Mouse (Mus musculus) intestine, postnatal 0 days (tissue): ENCODE results near the gene Xkr8. TPM values are rescaled to one million over a fixed set of nuclear protein-coding genes. Genes with fewer than 3 reads are reported as not detected.
A peak's percentile ranks its signal among the peaks of the same experiment; 100 is the strongest.

Experiments used
- ATAC-seq: fragments of 200-750 bp; cut with Nextera tagmentation; 2 replicates; pipeline ENCODE4 v1.8.0; 2017; ENCODE audit warnings: mild to moderate bottlenecking, moderate TSS enrichment, moderate library complexity
- H3K27ac ChIP-seq: fragments of 300-500 bp; sonication (generic); 2 replicates; pipeline ENCODE4 v1.5.1; 2014; ENCODE audit warnings: mild to moderate bottlenecking, low read depth, low read length, moderate library complexity
- H3K27me3 ChIP-seq: fragments of 300-500 bp; sonication (generic); replicated peaks from 2 replicates; pipeline ENCODE4 v1.6.1; 2014; ENCODE audit warnings: low read length, mixed read lengths; ENCODE audit not compliant: control insufficient read depth, insufficient read depth
- H3K36me3 ChIP-seq: fragments of 300-500 bp; sonication (generic); 2 replicates; pipeline ENCODE4 v1.6.1; 2014; ENCODE audit warnings: mild to moderate bottlenecking, moderate library complexity; ENCODE audit not compliant: control insufficient read depth, insufficient read depth
- H3K4me1 ChIP-seq: fragments of 300-500 bp; sonication (generic); replicated peaks from 2 replicates; pipeline ENCODE4 v1.6.1; 2014; ENCODE audit warnings: antibody characterized with exemption, low read length, mixed read lengths; ENCODE audit not compliant: control insufficient read depth, insufficient read depth
- H3K4me2 ChIP-seq: fragments of 300-500 bp; sonication (generic); replicated peaks from 2 replicates; pipeline ENCODE4 v1.6.1; 2014; ENCODE audit warnings: low read depth, mild to moderate bottlenecking, moderate library complexity
- H3K4me3 ChIP-seq: fragments of 300-500 bp; sonication (generic); 2 replicates; pipeline ENCODE4 v1.5.1; 2014; ENCODE audit warnings: low read depth, low read length
- H3K9ac ChIP-seq: fragments of 300-500 bp; sonication (generic); 2 replicates; pipeline ENCODE4 v1.6.1; 2014; ENCODE audit warnings: mild to moderate bottlenecking, low read depth, low read length
- H3K9me3 ChIP-seq: fragments of 300-500 bp; sonication (generic); 2 replicates; pipeline ENCODE4 v1.6.1; 2016; ENCODE audit warnings: mixed run types; ENCODE audit not compliant: control insufficient read depth
- CTCF ChIP-seq: sonication (generic); IDR thresholded peaks from 2 replicates; pipeline ENCODE4 v1.5.1; 2016; ENCODE audit warnings: low read depth, mild to moderate bottlenecking, control low read depth, antibody characterized with exemption, moderate library complexity
- WGBS: fragments of 180-500 bp; shearing (Covaris S2); extraction: QIAGEN DNeasy Blood & Tissue Kit; methylation state at CpG from one replicate; pipeline ENCODE4 v1.1.7; 2014; 5-methylcytosine and 5-hydroxymethylcytosine counted together
- polyA plus RNA-seq: library from polyadenylated mRNA; unstranded; fragments of >200 nt; fragmentation: Nextera tagmentation; extraction: Ambion mirVana; gene quantifications from 2 replicates; pipeline ENCODE4 v1.2.1, GENCODE M21; 2015

Xkr8 gene
- polyA plus RNA-seq: 1.8 and 3.3 TPM in 2 replicates

- WGBS: 1% methylated on average over 33 of the region's 34 CpGs
- H3K4me1 ChIP-seq: no peaks in the 10 kb centered on the region
- peak; percentile 85 for ATAC-seq
- TF ChIP-seq CTCF: peak; percentile 50
- peak within 1 kb of the TSS; percentile 45; the same call in 1 of the 2 replicates for H3K9ac ChIP-seq
- no peaks in the 10 kb centered on the region for H3K9me3 ChIP-seq
- H3K4me3 ChIP-seq: peak within 1 kb of the TSS; percentile 52
- H3K27me3 ChIP-seq: no peaks in the 10 kb centered on the region
- H3K27ac ChIP-seq: no peak within 1 kb of the TSS
- no peaks in the 10 kb centered on the region for H3K36me3 ChIP-seq
- H3K4me2 ChIP-seq: peak within 1 kb of the TSS; percentile 85
Observed at GRCm38 (mm10) chr4:132732148-132732684, at the start of gene Xkr8. Xkr8 (minus strand) TSS chr4:132732546.

- ATAC-seq: no peak
- H3K27ac ChIP-seq: no peak overlapping the region
- no peak for TF ChIP-seq CTCF
- H3K9ac ChIP-seq: no peak overlapping the region
- peaks cover 39% of the 10 kb centered on the region for H3K36me3 ChIP-seq
- no peaks in the 10 kb centered on the region for H3K27me3 ChIP-seq
- no peak overlapping the region for H3K4me2 ChIP-seq
- H3K9me3 ChIP-seq: no peaks in the 10 kb centered on the region
- WGBS: 77% methylated on average over 4 of the region's 4 CpGs
- no peak overlapping the region for H3K4me3 ChIP-seq
- H3K4me1 ChIP-seq: no peaks in the 10 kb centered on the region
Observed at GRCm38 (mm10) chr4:132780288-132780687, 47.9 kb upstream of the Xkr8 start.

GRCm38 (mm10) chr4:132778562-132779201 lies 46.3 kb upstream of the Xkr8 start:
- no peak overlapping the region for H3K4me2 ChIP-seq
- no peak overlapping the region for H3K4me3 ChIP-seq
- TF ChIP-seq CTCF: no peak
- H3K9me3 ChIP-seq: no peaks in the 10 kb centered on the region
- H3K27ac ChIP-seq: no peak overlapping the region
- no peaks in the 10 kb centered on the region for H3K27me3 ChIP-seq
- H3K36me3 ChIP-seq: peaks cover 53% of the 10 kb centered on the region
- no peaks in the 10 kb centered on the region for H3K4me1 ChIP-seq
- no peak for ATAC-seq
- 95% methylated on average over 6 of the region's 6 CpGs for WGBS
- H3K9ac ChIP-seq: no peak overlapping the region

- peak; percentile 84 for TF ChIP-seq CTCF
- no peaks in the 10 kb centered on the region for H3K9me3 ChIP-seq
- peaks cover 67% of the 10 kb centered on the region for H3K36me3 ChIP-seq
- H3K27ac ChIP-seq: no peak overlapping the region
- no peaks in the 10 kb centered on the region for H3K27me3 ChIP-seq
- no peaks in the 10 kb centered on the region for H3K4me1 ChIP-seq
- no peak overlapping the region for H3K9ac ChIP-seq
- ATAC-seq: no peak
- H3K4me3 ChIP-seq: no peak overlapping the region
- 77% methylated on average over 5 of the region's 5 CpGs for WGBS
- H3K4me2 ChIP-seq: no peak overlapping the region
Observed at GRCm38 (mm10) chr4:132776764-132777163, 44.4 kb upstream of the Xkr8 start.

GRCm38 (mm10) chr4:132774905-132775304 lies 42.6 kb upstream of the Xkr8 start:
- no peak overlapping the region for H3K9ac ChIP-seq
- no peak for TF ChIP-seq CTCF
- peaks cover 77% of the 10 kb centered on the region for H3K36me3 ChIP-seq
- no peak for ATAC-seq
- WGBS: 79% methylated on average over 3 of the region's 3 CpGs
- no peaks in the 10 kb centered on the region for H3K27me3 ChIP-seq
- no peak overlapping the region for H3K4me2 ChIP-seq
- H3K4me3 ChIP-seq: no peak overlapping the region
- H3K27ac ChIP-seq: no peak overlapping the region
- H3K4me1 ChIP-seq: no peaks in the 10 kb centered on the region
- no peaks in the 10 kb centered on the region for H3K9me3 ChIP-seq

GRCm38 (mm10) chr4:132771776-132772175 lies 39.4 kb upstream of the Xkr8 start:
- no peaks in the 10 kb centered on the region for H3K27me3 ChIP-seq
- H3K9ac ChIP-seq: no peak overlapping the region
- peaks cover 53% of the 10 kb centered on the region for H3K36me3 ChIP-seq
- no peak overlapping the region for H3K4me3 ChIP-seq
- no peak for TF ChIP-seq CTCF
- ATAC-seq: no peak
- H3K4me1 ChIP-seq: no peaks in the 10 kb centered on the region
- no peak overlapping the region for H3K4me2 ChIP-seq
- WGBS: 81% methylated on average over 9 of the region's 9 CpGs
- H3K9me3 ChIP-seq: no peaks in the 10 kb centered on the region
- no peak overlapping the region for H3K27ac ChIP-seq
